Mouse (Mus musculus) liver, adult 2 months (tissue): ENCODE measurements around the gene Cacna2d3. TPM values are rescaled to one million over a fixed set of nuclear protein-coding genes. Genes with fewer than 3 reads are reported as not detected.

Source experiments
- DNase-seq: peaks from one replicate; pipeline ENCODE4 v3.0.0-alpha.2; 2011; ENCODE audit warnings: low read depth, low spot score; ENCODE audit errors: extremely low read depth
- H3K27ac ChIP-seq: fragments of 200-500 bp; replicated peaks from 2 replicates; pipeline ENCODE4 v1.5.1; 2012; ENCODE audit warnings: low read depth, mild to moderate bottlenecking, control low read depth, inconsistent platforms, low read length; ENCODE audit not compliant: insufficient read depth
- H3K27me3 ChIP-seq: fragments of 200-500 bp; 2 replicates; pipeline ENCODE4 v1.6.1; 2012; ENCODE audit warnings: mild to moderate bottlenecking, moderate library complexity, low read length, inconsistent platforms; ENCODE audit not compliant: control insufficient read depth, insufficient read depth
- H3K36me3 ChIP-seq: fragments of 200-500 bp; 2 replicates; pipeline ENCODE4 v1.6.1; 2012; ENCODE audit warnings: low read length, inconsistent platforms; ENCODE audit not compliant: control insufficient read depth, insufficient read depth
- H3K4me1 ChIP-seq: fragments of 200-500 bp; 2 replicates; pipeline ENCODE4 v1.6.1; 2011; ENCODE audit warnings: low read length; ENCODE audit not compliant: control insufficient read depth, insufficient read depth
- H3K4me3 ChIP-seq: fragments of 200-500 bp; 2 replicates; pipeline ENCODE4 v1.5.1; 2011; ENCODE audit warnings: low read depth, mild to moderate bottlenecking, control low read depth, low read length, moderate library complexity; ENCODE audit not compliant: insufficient read depth
- H3K79me2 ChIP-seq: fragments of 200-500 bp; 2 replicates; pipeline ENCODE4 v1.6.1; 2012; ENCODE audit warnings: inconsistent platforms, mild to moderate bottlenecking, low read length, moderate library complexity; ENCODE audit not compliant: control insufficient read depth, insufficient read depth
- H3K9ac ChIP-seq: fragments of 200-500 bp; 2 replicates; pipeline ENCODE4 v1.6.1; 2012; ENCODE audit warnings: low read depth, mild to moderate bottlenecking, control low read depth, inconsistent platforms, low read length
- CTCF ChIP-seq: fragments of 200-500 bp; IDR thresholded peaks from 2 replicates; pipeline ENCODE4 v1.5.1; 2011; ENCODE audit warnings: low read depth, low read length, control low read depth
- POLR2A ChIP-seq: fragments of 200-500 bp; IDR thresholded peaks from 2 replicates; pipeline ENCODE4 v1.6.1; 2011; ENCODE audit warnings: low read length, control low read depth; ENCODE audit not compliant: insufficient read depth; ENCODE audit errors: extremely low read depth
- WGBS: fragments of 180-500 bp; shearing (Covaris S2); methylation state at CpG from one replicate; pipeline ENCODE4 v1.1.7; 2018; 5-methylcytosine and 5-hydroxymethylcytosine counted together
- polyA plus RNA-seq: library from polyadenylated mRNA; depleted of rRNA; stranded (reverse); fragments of >200 nt; gene quantifications from 2 replicates; pipeline ENCODE4 v1.2.3, GENCODE M21; 2012
- total RNA-seq: library from RNA; depleted of rRNA; stranded (reverse); fragments of >200 nt; gene quantifications from 2 replicates; pipeline ENCODE4 v1.2.3, GENCODE M21; 2014

The Cacna2d3 gene
- total and polyA plus RNA-seq, 2 experiments = not detected

DNA sequence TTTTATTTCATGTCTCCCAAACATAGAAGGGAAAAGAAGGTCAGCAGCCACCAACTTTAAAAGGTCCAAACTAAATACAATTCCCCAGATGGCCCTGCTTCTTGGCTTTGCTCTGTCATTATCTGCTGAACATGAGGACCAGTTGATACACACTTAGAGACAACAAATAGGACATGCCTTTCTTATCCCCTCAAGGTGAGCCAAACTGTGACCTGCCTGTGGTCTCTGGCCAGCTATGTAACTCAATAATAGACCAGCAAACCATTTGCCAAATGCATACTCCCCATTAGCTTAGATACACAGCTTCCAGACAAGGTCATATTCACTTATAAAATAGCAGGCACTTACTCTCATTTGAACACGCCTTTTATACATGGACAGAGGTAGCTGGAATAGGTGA lies 680.2 kb downstream of the Cacna2d3 start:
- no peak for DNase-seq
- H3K27me3 ChIP-seq = no peaks in the 10 kb centered on the region
- H3K4me1 ChIP-seq = no peaks in the 10 kb centered on the region
- no peak overlapping the region for H3K4me3 ChIP-seq
- no peak overlapping the region for H3K27ac ChIP-seq
- WGBS = 87% methylated on average over 1 of the region's 1 CpGs
- no peaks in the 10 kb centered on the region for H3K79me2 ChIP-seq
- TF ChIP-seq CTCF = no peak
- no peak for TF ChIP-seq POLR2A
- no peak overlapping the region for H3K9ac ChIP-seq
- no peaks in the 10 kb centered on the region for H3K36me3 ChIP-seq

DNA sequence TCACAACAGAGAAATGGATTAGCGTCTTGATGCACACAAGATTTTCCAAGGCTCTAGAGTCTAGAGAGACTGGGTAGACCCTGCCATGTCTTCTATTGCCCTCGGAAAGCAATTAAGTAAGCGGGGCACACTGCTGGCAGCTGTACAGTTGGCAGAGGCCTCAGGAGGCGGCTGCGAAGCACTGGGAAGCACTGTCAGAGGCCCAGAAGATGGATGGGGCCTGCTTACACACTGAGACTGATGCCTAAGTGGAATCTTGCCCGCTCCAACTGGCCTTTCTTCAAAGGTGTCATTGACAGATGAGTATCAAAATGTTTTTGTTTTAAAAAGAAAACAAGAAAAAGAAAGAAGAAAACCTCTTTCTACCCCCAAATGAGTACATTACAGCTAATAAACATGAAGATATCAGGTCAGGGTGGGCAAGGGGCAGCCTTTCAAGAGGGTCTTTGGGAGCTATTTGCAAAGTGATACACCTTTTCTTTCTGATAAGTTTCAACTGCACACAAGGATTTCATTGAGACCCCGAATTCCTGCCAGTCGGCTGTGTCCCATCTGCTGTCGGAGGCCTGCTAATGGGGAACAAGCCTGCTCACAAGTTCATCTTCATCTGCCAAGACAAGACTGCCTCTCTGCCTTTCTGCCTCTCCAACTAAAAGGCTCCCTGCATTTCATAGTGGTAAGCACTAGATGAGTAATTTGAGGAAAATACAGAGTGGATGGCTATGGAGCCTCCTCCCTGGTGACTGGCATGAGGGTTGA lies 680.9 kb downstream of the Cacna2d3 start:
- no peak for TF ChIP-seq POLR2A
- TF ChIP-seq CTCF = no peak
- H3K27me3 ChIP-seq = no peaks in the 10 kb centered on the region
- H3K4me3 ChIP-seq = no peak overlapping the region
- H3K27ac ChIP-seq = no peak overlapping the region
- WGBS = 85% methylated on average over 9 of the region's 9 CpGs
- no peaks in the 10 kb centered on the region for H3K36me3 ChIP-seq
- H3K9ac ChIP-seq = no peak overlapping the region
- H3K4me1 ChIP-seq = no peaks in the 10 kb centered on the region
- no peaks in the 10 kb centered on the region for H3K79me2 ChIP-seq
- DNase-seq = no peak

DNA sequence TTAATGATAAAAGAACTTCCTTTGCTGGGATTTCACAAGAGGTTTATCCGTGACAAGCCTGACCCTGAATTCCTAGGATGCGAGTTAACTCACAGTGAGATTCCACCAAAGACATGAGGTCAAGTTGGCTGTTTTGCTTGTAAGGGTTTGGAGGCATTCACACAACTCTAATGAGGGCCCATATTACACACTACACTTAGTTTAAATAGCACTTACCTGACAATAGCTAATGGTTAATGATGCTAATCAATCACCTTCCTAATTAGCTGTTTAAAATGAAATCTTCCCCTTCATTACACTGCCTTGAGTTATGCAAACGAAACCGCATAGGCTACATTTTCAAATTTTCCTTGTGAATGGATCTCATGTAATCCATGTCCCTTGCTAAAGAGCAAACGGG lies 683.4 kb downstream of the Cacna2d3 start:
- no peak overlapping the region for H3K9ac ChIP-seq
- no peak overlapping the region for H3K27ac ChIP-seq
- H3K4me1 ChIP-seq = no peaks in the 10 kb centered on the region
- DNase-seq = no peak
- WGBS = 83% methylated on average over 5 of the region's 5 CpGs
- H3K79me2 ChIP-seq = no peaks in the 10 kb centered on the region
- no peaks in the 10 kb centered on the region for H3K27me3 ChIP-seq
- TF ChIP-seq CTCF = no peak
- no peak for TF ChIP-seq POLR2A
- no peaks in the 10 kb centered on the region for H3K36me3 ChIP-seq
- H3K4me3 ChIP-seq = no peak overlapping the region

DNA sequence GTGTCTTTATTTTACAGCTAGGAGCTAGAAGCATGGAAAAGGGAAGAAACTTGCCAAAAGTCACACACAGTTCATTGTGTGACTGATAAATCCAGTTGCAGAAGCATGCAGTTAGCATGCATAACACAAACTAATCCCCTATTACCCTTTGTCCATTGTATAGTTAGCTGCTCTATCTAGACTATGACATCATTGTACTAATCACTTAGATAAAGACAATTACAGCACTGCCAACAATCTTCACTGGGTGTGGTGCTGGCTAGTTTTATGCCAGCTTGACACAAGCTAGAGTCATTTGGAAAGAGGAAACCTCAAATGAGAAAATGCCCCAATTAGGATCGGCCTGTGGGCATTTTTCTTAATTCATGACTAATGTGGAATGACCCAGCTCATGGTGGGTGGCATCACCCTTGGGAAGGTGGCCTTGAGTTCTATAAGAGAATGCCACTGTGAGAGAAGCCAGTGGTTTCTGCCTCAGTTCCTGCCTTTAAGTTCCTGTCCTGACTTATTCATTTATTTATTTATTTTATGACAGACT lies 689.7 kb downstream of the Cacna2d3 start:
- Histone ChIP-seq H3K4me1 (no peaks in the 10 kb centered on the region), H3K27ac (no peak overlapping the region), H3K9ac (no peak overlapping the region), H3K27me3 (no peaks in the 10 kb centered on the region), H3K4me3 (no peak overlapping the region), H3K79me2 (no peaks in the 10 kb centered on the region), H3K36me3 (no peaks in the 10 kb centered on the region)
- TF ChIP-seq POLR2A (no peak), CTCF (no peak)
- 91% methylated on average over 1 of the region's 1 CpGs for WGBS
- no peak for DNase-seq

- H3K27ac ChIP-seq = no peak overlapping the region
- no peaks in the 10 kb centered on the region for H3K79me2 ChIP-seq
- H3K36me3 ChIP-seq = no peaks in the 10 kb centered on the region
- H3K4me1 ChIP-seq = no peaks in the 10 kb centered on the region
- no peak overlapping the region for H3K4me3 ChIP-seq
- H3K27me3 ChIP-seq = no peaks in the 10 kb centered on the region
- DNase-seq = peak; percentile 77
- no peak for TF ChIP-seq CTCF
- TF ChIP-seq POLR2A = no peak
- 78% methylated on average over 9 of the region's 9 CpGs for WGBS
- H3K9ac ChIP-seq = no peak overlapping the region
These were observed 691.1 kb downstream of the Cacna2d3 start for GRCm38 (mm10) chr14:29030519-29030918.

DNA sequence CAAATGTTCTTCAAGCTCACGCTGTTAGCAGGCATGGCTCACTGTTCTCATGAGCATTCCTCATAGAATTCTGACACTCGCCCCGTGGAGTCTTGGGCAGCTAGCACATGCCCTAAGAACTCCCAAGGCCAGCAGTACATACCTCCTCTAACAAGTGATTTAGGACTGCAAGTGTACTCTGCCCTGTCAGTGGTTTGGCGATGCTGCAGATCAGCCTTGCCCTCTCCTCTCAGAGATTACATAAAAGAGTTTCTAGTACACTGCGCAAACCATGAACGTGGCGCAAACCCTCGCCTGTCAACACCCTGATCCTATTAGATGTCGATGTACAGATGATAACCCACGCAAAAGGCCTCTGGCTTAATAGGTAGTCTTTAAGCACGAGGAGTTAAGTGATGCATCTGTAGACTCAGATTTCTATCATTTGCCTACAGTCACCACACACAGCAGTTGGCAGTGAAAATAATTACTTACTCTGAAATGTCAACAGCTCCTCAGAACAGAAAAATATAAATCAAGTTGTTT lies 691.7 kb downstream of the Cacna2d3 start:
- H3K9ac ChIP-seq = no peak overlapping the region
- 74% methylated on average over 11 of the region's 11 CpGs for WGBS
- DNase-seq = peak; percentile 75
- H3K27me3 ChIP-seq = no peaks in the 10 kb centered on the region
- H3K4me1 ChIP-seq = no peaks in the 10 kb centered on the region
- no peaks in the 10 kb centered on the region for H3K79me2 ChIP-seq
- no peak overlapping the region for H3K27ac ChIP-seq
- TF ChIP-seq POLR2A = no peak
- no peak for TF ChIP-seq CTCF
- H3K4me3 ChIP-seq = no peak overlapping the region
- H3K36me3 ChIP-seq = no peaks in the 10 kb centered on the region
